Mouse (Mus musculus): ENCODE data around the gene Enthd1. TPM values are rescaled to one million over a fixed set of nuclear protein-coding genes. Genes with fewer than 3 reads are reported as not detected.

Gene Enthd1
- not detected in 2 replicates for polyA plus RNA-seq (2012)

DNA sequence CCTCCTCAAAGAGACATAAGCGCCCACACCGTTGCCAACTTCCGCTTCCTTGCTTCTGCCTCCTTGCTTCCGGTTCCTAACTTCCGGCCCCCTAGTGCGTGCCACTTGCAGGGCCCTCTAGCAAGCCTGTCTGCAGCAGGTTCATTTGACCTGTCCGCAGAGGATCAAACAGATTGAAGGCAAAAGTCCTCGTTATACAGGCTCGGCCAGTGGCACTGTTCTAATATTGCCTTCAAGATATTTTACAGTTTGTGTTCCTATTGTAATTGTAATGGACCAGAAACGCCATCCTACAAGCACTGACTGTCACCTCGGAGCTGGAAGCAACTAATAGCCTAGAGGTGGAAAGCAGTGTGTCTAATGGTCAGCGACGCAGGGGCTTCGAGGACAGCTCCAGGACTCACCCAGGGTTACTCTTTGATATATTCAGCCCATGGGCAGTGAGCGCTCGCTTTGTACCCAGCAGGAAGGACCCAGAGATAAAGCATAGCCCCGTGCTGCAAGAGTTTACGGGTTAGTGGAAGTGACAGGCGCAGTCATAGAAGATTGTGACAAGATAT is at the start of gene Enthd1:
Gene Enthd1, minus strand, starts transcription at position 51 of the 560 bp plus-strand sequence.

DNA sequence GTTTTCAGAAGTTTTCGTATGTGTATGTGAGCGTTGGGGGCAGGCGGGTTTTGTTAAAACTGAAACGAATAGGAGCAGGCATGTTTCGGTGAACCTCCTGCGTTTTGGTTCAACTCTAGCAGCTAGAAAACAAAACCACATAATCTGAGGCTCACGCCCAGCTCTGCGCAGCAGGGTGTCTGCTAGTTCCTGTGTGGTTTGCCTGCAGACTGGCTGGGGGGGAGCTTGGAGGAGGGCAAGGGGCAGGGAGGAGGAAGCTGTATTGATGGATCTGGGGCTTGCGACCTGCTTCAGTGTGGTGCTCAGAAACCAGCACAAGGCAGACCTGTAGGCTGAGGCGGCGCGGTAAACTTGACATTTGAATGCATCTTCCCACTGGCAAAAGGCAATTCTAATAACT is 7.3 kb upstream of the Enthd1 start, which contains the start of gene Grap2:
Gene Grap2, plus strand, starts transcription at position 304 of the 400 bp plus-strand sequence.

Other genes starting within 250 kb of the Enthd1 start
- 6.2 and 6.5 TPM in 2 replicates for gene Grap2, start 7.4 kb upstream of the Enthd1 start, polyA plus RNA-seq (2012)
- 0.68 and 0.80 TPM in 2 replicates for gene Fam83f, start 106.7 kb upstream of the Enthd1 start, polyA plus RNA-seq (2012)
- gene Tnrc6b, start 146.2 kb upstream of the Enthd1 start, polyA plus RNA-seq (2012), result 22.2 and 37.3 TPM in 2 replicates